Mouse (Mus musculus): Measurements from ENCODE around the gene Wdfy1. TPM values are rescaled to one million over a fixed set of nuclear protein-coding genes. Genes with fewer than 3 reads are reported as not detected.

The Wdfy1 gene
- total RNA-seq (2022) = 10 to 100 TPM; 14.7 to 17.5 (median 16.2) TPM

DNA sequence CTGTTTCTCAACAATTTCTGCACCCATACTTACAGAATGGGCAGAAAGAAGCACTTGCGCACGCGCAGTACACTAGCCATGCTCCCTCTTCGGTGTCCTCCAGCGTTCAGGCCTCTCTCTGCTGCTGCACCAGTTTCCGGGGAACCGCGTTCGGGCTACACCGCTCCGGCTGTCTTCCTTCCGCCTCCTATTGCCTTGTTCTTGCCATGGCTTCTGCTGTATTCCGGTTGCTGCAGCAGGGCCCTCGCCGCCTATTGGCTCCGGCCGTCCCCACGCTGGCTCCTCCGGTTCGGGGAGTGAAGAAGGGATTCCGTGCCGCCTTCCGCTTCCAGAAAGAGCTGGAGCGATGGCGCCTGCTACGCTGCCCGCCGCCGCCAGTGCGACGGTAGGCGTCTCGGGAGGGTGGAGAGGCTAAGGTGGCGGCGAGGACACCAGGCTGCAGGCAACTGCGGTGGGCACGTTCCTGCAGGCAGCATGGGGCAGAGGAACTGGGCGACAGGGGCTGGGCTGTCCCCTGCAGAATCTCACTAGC, at the start of gene Wdfy1, which contains the start of gene Mrpl44:
Gene Wdfy1 (minus strand): TSS at position 217 of the 532 bp plus-strand sequence.
Gene Mrpl44 (plus strand): TSS at position 92 of the 532 bp plus-strand sequence.
- DNase-seq (ENCODE audit: low spot score) = peak; percentile 99

DNA sequence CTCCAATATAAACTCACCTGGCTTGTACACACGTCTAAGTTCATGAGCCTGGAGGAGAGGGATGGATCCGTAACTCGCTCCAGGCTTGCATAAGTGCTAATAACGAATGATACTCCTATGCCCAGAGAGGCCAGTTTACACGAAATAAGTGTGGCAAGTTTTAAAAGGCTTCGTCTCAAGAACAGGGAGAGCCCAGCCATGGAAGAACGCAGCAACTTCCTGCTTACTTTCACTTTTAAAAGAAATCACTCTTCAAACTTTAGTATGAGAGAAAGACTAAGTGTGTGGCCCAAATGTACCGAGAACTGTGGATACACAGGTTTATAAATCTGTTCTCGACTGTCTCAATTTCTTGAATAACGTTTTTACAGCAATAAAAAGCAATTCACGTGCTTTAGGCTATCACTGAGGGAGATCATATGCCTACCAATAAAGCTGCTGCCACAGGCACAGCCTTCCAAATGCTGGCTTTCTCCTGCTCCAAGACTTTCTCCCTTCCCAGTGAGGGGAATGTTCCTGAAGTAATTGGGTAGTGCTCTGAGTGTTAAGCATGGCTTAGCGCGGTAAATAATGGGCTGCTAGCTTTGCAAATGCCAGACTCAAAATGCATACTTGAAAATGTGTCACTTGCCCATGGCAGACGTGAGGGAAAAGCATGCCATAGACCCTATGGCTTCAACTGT, 48.1 kb upstream of the Wdfy1 start:
- DNase-seq (ENCODE audit: low spot score) = peak; percentile 15

DNA sequence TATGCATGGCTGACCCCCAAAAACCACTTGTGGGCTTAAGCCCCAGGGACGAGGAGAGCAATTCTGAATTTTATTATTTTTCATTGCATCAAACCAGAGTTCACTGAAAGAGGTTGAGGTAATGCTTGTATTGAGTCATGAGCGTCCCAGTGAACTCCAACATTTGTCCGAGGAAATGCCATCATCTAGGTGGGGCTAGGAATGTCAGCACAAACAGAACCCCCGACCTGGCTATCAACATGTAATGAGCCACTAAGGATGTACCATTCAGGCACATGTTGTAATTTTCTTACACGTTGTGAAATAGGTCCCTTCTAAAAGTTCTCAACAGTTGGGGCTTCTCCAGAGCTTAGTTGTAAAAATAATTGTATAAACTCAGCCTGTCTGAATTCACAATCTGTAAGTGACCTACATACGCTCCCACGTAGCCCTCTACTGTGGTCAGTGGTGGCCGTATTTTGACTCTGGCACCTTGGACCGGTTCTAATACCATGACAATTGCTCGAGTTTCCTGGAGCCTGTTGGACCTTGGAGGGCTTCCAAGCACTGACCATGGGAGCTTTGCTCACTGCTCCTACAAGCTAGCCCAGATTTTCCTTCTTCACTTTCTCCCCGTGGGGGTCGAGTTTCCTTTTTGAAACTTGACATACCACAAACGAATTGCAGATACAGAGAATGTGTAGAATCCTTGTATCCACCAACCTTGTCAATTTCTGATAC, 47.0 kb upstream of the Wdfy1 start:
- DNase-seq (ENCODE audit: low spot score) = peak; percentile 66

DNA sequence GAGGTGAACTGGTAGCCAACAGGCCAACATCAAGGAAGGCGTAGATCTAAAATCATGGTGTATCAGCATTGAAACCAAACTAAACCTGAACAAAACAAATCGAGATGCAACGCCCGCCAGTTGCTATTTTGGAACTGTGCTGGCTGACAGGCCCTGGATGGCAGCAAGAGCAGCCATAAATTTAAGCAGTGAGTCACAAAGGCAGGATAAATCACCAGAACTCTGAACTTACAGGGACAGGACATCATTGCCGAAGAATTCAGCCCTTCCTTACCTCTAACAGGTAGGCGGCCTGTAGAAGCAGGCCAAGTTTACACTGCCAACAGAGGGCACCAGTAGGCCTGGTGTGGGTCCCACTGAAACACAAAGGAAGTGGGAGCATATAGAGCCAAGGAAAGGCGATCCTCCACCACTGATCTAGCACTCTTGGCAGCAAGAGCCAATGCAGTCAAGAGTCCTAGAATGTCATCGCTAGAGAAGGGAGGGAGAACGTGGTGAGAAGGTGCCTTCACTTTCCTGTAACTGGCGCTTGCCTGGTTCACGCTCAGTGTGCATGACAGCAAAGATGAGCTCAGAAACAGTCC, 43.4 kb upstream of the Wdfy1 start:
- no peak for DNase-seq (ENCODE audit: low spot score)

DNA sequence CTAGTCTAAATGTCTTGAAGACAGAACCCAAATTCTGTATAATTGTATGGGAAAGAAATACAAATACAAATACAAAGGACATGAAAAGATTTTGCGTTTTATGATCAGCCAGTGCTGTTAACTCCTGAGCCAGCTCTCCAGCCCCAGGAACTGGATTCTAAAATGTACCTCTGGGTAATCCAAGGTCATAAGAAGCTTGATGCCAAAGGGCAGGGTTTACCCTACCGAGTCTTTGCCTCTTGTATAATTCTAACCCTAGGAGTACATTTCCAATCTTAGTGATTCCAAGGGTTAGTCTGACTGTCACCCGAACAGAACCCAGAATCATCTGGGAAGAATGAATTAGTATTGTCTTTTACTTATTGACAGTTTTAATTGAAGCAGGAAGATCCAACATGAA, 39.5 kb upstream of the Wdfy1 start:
- no peak for DNase-seq (ENCODE audit: low spot score)

DNA sequence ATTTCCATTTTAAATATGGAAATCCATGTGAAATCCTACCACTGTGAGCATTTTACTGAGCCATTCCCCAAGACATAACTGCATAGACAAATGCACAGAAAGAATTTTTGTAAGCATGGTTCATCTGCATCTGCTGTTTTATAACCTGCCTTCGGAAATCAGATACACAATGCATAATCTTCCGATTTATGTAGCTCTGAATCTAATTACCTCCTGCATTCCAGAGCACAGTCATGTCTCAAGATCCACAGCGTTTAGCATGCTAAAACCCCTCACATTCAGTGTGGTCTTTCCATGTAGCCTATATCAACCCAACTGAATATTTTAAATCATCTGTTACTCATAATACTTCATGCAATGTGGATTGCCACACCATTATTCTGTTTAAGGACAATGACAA, 33.5 kb upstream of the Wdfy1 start:
- no peak for DNase-seq (ENCODE audit: low spot score)

DNA sequence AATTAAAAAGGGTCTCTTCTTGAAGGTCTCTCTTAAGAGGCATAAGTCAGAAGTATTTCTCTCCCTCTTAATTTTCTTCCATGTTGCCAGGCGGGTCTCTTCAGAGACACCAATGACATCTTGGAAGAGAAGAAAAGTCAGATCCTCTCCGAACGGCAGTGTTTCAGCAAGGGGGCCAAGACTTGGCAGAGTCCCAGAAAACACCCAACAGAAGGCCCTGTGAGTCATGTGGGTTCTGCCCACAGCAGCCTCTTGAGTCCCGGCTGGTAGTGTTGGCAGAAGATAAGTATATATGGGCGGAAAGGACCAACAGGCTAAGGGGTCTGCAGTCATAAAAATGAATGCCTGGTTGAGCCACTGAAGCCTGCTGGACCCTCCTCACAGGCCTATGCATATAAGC, 30.9 kb upstream of the Wdfy1 start:
- DNase-seq (ENCODE audit: low spot score) = no peak

DNA sequence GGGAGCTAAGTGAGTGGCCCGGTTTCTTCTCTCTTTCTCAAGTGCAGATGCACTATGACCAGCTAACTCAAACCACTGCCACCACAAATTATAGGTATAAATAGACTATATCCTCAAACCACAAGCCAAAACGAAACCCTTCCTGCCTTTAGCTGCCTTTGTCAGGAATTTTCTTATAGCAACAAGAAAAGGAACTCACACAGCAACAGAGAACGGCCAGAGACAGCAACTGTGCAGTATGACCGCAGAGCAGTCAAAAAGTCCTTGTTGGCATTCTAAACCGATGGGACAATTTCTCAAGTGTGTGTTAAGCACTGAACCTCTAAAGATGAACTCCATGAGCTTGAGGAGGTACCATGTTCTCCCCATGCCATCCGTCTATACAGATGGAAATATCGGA, 27.7 kb upstream of the Wdfy1 start:
- DNase-seq (ENCODE audit: low spot score) = no peak

DNA sequence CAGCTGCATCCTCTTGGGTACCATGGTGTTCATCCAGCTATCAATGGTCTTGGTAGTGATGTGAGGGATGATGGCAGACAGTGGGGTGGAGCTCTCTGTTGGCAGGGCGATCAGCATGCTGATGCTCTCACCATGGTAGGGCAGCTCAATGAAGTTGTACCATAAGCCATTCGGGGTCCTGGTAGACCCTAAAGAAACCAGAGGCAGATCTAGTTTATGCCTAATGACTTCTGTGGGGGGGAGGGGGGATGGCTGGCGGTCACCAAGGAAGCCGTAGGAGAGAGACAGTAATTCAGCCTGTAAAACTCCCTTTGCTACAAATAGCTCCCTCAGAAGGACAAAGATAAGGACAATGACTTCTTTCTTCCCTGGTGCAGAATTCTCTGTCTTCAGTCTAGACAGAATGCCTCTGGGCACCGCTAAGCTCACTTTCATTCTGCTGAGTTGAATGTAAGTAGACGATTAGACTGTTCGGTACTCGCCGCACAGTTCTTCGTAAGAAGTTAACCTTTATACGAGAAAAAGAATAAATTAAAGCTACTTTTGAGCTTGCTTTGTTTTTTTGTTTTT, 27.0 kb upstream of the Wdfy1 start:
- no peak for DNase-seq (ENCODE audit: low spot score)

DNA sequence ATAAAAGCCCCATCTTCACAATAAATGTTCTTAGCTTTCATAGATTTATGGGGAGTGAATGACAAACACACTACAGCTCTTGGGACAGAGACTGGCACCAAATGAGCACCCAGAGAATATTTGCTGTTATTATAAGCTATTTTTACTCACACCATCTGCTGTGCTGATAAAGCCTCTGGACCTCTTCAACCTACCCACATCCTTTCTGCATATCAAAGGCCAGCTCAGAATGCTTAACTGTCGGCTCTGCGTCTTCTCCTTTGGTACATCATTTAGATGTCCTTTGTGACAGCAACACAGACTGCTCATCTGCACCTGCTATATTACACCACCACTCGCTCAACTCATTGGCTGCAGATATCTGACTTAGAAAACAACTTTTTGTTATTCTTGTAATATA, 21.1 kb upstream of the Wdfy1 start:
- no peak for DNase-seq (ENCODE audit: low spot score)

DNA sequence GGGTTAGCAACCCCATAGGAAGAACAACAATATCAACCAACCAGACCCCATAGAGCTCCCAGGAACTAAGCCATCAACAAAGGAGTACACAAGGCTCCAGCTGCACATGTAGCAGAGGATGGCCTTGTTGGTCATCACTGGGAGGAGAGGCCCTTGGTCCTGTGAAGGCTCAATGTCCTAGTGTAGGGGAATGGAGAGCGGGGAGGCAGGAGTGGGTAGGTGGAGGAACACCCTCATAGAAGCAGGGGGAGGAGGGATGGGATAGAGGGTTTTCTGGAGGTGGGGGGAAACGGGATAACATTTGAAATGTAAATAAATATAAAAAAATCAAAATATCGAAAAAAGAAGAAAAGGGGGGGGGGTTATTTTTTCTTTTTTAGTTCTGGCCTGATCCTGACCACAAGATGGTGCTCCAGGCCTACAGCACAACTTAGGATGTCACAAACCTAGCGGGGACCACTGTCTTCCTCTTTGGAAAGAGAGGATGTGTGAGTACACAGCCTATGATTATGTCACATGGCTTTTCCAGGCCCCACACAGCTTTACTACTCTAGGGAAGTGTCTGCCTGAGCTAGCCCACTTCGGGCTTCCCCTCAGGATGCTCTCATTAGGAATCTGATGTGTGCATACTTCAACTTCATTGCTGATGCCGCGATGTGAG, 10.5 kb upstream of the Wdfy1 start:
- no peak for DNase-seq (ENCODE audit: low spot score)

DNA sequence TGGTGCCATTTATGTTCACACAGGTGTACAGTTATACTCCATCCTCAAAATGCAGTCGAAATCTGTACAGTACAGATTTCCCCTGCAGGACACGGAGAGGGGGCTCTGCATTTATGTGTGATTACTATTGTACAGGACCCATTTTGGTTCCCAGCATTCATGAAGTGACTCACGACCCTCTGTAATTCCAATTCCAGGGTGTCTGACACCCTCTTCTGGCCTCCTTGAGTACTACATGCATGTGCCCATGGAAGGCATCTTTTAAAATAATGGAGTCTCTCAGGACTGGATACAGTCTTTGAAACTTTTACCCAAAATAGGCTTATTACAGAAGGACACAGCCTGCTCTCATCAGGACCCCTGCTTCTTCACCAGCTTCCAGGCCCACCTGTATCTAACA, 6.5 kb upstream of the Wdfy1 start:
- DNase-seq (ENCODE audit: low spot score) = no peak

DNA sequence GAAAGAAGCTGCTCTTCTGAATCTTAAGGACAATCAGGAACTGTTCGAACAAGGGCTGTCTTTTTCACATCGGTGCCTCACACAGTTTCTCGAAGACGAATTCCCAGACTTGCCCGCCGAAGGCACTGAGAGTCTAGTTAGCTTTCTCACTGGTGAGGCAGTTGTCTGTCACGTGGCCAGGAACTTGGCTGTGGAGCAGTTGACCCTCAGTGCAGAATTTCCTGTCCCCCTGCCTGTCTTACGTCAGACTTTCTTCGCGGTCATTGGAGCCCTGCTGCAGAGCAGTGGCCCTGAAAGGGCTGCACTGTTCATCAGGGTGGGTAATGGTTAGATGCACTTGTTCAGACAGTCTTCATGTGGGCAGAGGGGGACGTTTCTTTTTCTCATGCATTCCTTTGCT, 2.1 kb upstream of the Wdfy1 start:
- no peak for DNase-seq (ENCODE audit: low spot score)

DNA sequence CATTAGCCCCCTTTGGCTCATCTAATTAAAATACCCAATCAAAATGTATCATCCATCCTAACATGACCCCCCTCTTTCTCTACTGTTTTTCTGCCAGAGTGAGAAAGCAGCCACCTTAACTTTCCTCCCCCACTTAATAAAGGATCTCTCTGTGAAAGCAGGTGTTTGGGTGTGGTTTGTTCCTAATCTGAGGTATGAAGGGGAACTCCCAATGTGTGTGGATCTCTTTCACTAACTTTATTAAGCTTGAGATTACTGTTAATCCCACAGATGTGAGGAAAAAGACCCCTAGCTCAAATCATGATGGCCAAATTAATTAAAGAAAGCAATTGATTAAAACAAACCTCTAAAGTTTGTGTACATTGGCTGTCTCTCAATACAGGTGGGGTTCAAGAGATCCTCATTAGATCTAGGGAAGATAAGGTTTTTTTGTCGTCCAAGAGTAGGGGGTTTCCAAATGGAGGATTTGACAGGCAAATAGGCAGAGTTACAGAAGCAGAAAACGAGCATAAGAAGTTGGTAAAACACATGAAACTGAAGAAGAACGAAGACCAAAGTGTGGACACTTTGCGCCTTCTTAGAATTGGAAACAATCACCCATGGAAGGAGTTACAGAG, 1.7 kb downstream of the Wdfy1 start:
- no peak for DNase-seq (ENCODE audit: low spot score)

DNA sequence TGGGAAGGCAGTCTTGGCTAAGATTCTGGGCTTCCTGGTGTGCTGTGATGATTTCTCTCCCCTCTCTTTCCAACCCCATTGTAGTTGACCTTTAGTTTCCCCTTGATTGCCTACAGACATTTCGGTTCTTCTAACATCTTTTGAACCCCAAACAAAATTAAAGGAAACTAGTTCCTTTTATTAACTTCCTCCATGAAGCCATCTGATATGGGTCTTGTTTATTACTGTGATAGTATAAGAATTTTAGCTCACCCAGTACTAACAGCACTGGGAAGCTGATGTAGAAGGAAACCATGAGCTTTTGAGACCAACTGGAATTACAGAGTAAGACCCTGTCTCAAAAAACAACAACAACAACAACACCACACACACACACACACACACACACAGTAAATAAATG, 7.7 kb downstream of the Wdfy1 start:
- DNase-seq (ENCODE audit: low spot score) = no peak

DNA sequence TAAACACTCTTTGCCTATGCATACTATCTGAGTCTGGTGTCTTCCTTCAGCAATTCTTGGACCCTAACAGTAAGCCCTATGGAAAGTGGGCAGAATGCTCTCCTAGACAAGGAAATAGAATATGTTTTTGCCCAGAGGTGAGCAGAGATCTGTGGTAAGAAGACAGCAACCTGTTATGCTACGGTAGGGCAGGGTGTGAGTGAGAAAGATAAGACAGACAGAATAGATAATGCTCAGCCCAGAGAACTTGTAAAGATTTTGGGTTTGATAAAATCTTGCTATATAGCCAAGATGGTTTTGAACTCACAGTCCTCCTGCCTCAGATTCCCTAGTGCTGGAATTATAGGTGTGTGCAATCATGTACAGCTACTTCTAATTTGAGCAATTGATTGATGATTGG, 11.5 kb downstream of the Wdfy1 start:
- no peak for DNase-seq (ENCODE audit: low spot score)

DNA sequence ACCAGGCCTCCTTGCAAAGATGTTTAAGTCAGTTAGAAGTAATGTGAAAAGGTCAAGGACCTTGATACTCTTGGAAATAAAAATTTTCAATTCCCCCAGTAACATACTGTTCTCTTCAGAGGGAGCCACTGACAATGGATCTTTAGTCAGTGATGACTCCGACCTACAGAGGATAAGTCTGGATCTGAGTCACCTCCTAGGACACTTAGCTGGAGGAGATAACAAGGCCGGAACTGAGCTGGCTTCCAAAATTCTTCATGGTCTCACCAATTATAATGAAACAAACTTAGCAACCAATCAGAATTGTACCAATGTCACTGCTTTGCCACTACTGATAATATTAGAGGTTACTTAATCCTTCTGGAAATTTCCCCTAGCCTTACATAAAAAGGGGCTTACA, 11.9 kb downstream of the Wdfy1 start:
- DNase-seq (ENCODE audit: low spot score) = no peak

DNA sequence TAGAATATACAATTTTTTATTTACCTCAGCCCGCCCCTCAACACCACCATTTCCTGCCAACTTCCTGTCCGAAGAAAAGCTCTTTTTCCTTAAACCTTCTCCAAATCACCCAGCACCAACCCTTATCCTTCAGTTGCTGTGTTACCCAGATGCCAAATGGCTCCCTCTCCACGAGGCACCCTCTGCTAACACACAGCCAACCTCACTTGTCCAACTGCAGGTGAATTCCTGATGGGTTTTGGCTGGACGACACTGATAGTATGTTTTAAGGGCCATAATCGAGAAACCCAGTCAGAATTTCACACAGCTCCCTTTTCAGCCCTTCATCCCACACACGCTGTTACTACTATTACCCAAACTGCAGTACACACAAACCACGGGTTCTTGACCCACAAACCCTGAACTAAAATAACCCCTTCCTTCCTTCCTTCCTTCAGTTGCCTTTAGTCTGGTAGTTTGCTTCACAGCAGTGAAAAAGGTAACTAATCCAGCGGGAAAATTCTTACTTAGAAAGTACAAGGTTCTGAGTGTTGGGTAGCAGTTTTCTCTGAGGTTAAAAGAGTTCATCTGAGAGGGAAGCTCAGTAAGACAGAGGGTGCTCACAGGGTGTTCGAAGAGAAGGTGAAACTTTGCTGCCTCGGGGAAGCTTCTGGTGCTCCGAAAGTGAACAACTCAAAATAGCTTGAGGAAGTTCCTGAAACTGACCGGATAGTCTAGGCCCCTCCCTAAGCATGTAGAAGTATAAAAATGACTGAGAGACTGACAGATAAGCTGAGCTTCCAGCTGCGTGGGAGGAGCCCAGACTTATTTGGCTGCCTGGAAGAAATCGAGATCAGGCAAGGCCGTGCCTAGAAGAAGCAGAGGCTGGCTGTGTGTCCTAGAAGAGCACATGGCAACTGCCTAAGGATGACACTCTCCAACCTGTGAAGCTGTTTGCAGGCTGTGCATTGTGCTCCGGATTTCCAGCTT, 13.4 kb downstream of the Wdfy1 start:
- no peak for DNase-seq (ENCODE audit: low spot score)

DNA sequence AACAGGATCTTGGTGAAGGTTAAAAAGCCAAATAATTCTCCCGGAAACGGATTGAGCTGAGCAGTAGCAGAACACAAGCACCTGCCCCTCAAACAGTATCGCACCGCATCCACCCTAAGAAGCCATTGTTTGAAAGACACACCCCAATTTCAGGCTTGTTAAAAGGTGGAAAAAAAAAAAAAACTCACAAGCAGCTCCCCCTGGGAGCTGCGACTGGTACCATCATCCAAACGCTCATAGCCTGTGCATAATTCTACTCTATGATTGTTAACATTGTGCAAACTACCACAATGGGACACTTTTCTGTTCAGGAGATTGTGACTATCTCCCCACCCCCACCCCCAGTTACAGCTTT, 14.0 kb downstream of the Wdfy1 start:
- no peak for DNase-seq (ENCODE audit: low spot score)

Measured in heart, adult 8-10 months (tissue).